ENCODE assay signal across 8 mouse cellular contexts in the genomic region with DNA sequence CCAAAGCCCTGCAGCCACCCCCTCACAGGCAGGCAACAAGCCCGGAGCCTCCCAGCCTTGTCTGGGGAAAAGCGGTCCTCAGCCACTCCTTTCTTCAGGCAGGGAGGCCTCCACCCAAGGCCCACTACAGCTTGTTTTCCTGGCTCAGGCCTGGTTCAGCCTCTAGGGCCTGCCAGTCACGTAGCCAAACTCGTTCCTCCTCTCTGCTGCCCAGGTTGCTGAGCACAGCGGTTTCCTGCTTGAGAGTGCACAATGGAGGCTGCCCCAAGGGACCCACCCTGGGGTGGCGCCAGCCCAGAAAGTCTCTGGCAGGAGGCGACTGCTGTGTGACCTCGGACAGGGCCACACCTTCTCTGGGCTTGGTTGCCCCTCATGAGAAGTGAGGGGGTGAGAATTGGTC. TPM values are rescaled to one million over a fixed set of nuclear protein-coding genes. Genes with fewer than 3 reads are reported as not detected.
DNase-seq lines count a peak whose midpoint lies in the region; ATAC-seq and TF ChIP-seq lines count a peak whose summit lies in the region.
"Had no signal": no experiment of that assay in that cellular context is flagged by ENCODE, and none has a peak within 500 bp of the region (broad histone marks: within the 10 kb centered on the region; RNA-seq: fewer than 3 reads in every experiment).

No protein-coding gene starts in this region.

- 0 out of 2 replicates have a peak overlapping the region, but pooled peaks have one; percentile 37 for H3K27ac ChIP-seq in heart, postnatal 0 days (ENCODE audit: low read depth)
- peak overlapping the region; percentile 74 for H3K27ac ChIP-seq in limb, embryonic 15.5 days
- H3K27ac ChIP-seq in midbrain, embryonic 11.5 days (ENCODE audit: low read depth, low read length): no peak overlapping the region

- H3K9ac ChIP-seq in heart, postnatal 0 days (replicated peaks; ENCODE audit: low read depth, low read length): no peak overlapping the region; the same call in 1 of the 2 replicates
- H3K9ac ChIP-seq in limb, embryonic 15.5 days: no peak overlapping the region
- no peak overlapping the region for H3K9ac ChIP-seq in midbrain, embryonic 11.5 days (ENCODE audit: low read length)

- TF ChIP-seq EP300 in heart, postnatal 0 days (IDR thresholded peaks at IDR 0.05; ENCODE audit: low read depth): no peak

- no peak overlapping the region for H3K4me3 ChIP-seq in heart, postnatal 0 days (ENCODE audit: low read depth, low read length)
- no peak overlapping the region for H3K4me3 ChIP-seq in limb, embryonic 15.5 days
- no peak overlapping the region for H3K4me3 ChIP-seq in midbrain, embryonic 11.5 days (ENCODE audit: low read depth, low read length)

- 0 out of 2 replicates have a peak, but pooled peaks cover 5% of the 10 kb centered on the region for H3K9me3 ChIP-seq in heart, postnatal 0 days (replicated peaks; ENCODE audit: control insufficient read depth, low read length)
- no peaks in the 10 kb centered on the region for H3K9me3 ChIP-seq in limb, embryonic 15.5 days
- H3K9me3 ChIP-seq in midbrain, embryonic 11.5 days (ENCODE audit: control insufficient read depth, low read length): no peaks in the 10 kb centered on the region

- no peak overlapping the region for H3K4me2 ChIP-seq in heart, postnatal 0 days (ENCODE audit: low read depth, low read length)
- H3K4me2 ChIP-seq in limb, embryonic 15.5 days: no peak overlapping the region
- H3K4me2 ChIP-seq in midbrain, embryonic 11.5 days: no peak overlapping the region

- 49% methylated on average over 8 of the region's 8 CpGs for WGBS in heart, postnatal 0 days
- WGBS in limb, embryonic 15.5 days: 53% methylated on average over 8 of the region's 8 CpGs
- WGBS in midbrain, embryonic 11.5 days: 66% methylated on average over 8 of the region's 8 CpGs

- no peak for TF ChIP-seq CTCF in heart, postnatal 0 days (IDR thresholded peaks at IDR 0.05; ENCODE audit: low read depth)

- ATAC-seq in heart, postnatal 0 days (ENCODE audit: insufficient read depth, low read depth): peak; percentile 44
- no peak for ATAC-seq in limb, embryonic 15.5 days (ENCODE audit: insufficient number of reproducible peaks, low FRiP score, low TSS enrichment, low read depth)
- no peak for ATAC-seq in midbrain, embryonic 11.5 days (ENCODE audit: low FRiP score)

- H3K27me3 ChIP-seq in heart, postnatal 0 days (ENCODE audit: control insufficient read depth, insufficient read depth, low read length): no peaks in the 10 kb centered on the region
- H3K27me3 ChIP-seq in limb, embryonic 15.5 days: no peaks in the 10 kb centered on the region
- no peaks in the 10 kb centered on the region for H3K27me3 ChIP-seq in midbrain, embryonic 11.5 days (ENCODE audit: control insufficient read depth, insufficient read depth, low read length)

- H3K36me3 ChIP-seq in heart, postnatal 0 days (replicated peaks; ENCODE audit: control insufficient read depth, insufficient read depth, low read length): no peaks in the 10 kb centered on the region
- H3K36me3 ChIP-seq in limb, embryonic 15.5 days: no peaks in the 10 kb centered on the region
- H3K36me3 ChIP-seq in midbrain, embryonic 11.5 days (ENCODE audit: control insufficient read depth, insufficient read depth, low read length): no peaks in the 10 kb centered on the region

- DNase-seq in spleen, adult 18-20 months: peak; percentile 39 to 46
- no peak for DNase-seq in spleen, adult 12 weeks (ENCODE audit: low spot score)
- DNase-seq in heart, postnatal 0 days (ENCODE audit: low spot score): no peak
- DNase-seq in urinary bladder, postnatal 36 days (ENCODE audit: low spot score in 2 of 2): peak; percentile 47 to 71
- DNase-seq in midbrain, embryonic 11.5 days (ENCODE audit: low spot score, missing footprints): no peak
- no peak for DNase-seq in testis, postnatal 10 days (ENCODE audit: low spot score)

- H3K4me1 ChIP-seq in heart, postnatal 0 days (ENCODE audit: control insufficient read depth, insufficient read depth): 0 out of 2 replicates have a peak, but pooled peaks cover 5% of the 10 kb centered on the region
- H3K4me1 ChIP-seq in limb, embryonic 15.5 days: peaks cover 16% of the 10 kb centered on the region
- H3K4me1 ChIP-seq in midbrain, embryonic 11.5 days (ENCODE audit: control insufficient read depth, insufficient read depth, low read length): no peaks in the 10 kb centered on the region

RNA-seq across cellular contexts. Expression of a gene that starts 14.2 kb away (rescaled TPM):
- 2.2 TPM in 1 of 2 replicates, not detected in the other for total RNA-seq in heart, postnatal 0 days (2014; rRNA removed; ENCODE audit: low replicate concordance)
- polyA plus RNA-seq in heart, postnatal 0 days (2015; fragmentation: Nextera tagmentation; extraction: Ambion mirVana): 0.14 and 0.20 TPM in 2 replicates
- 1.6 and 1.9 TPM in 2 replicates for polyA plus RNA-seq in limb, embryonic 15.5 days (2015; fragmentation: Nextera tagmentation; extraction: Ambion mirVana)
- polyA plus RNA-seq in midbrain, embryonic 11.5 days (2014; fragmentation: Nextera tagmentation; extraction: Ambion mirVana): 2.2 and 2.9 TPM in 2 replicates
- total RNA-seq: hematopoietic stem cell, adult 5-6 weeks had no signal

RNA-seq across cellular contexts. Expression of a gene that starts 44.7 kb away (rescaled TPM):
- not detected in 2 replicates for total RNA-seq in heart, postnatal 0 days (2014; rRNA removed; ENCODE audit: low replicate concordance)
- polyA plus RNA-seq in heart, postnatal 0 days (2015; fragmentation: Nextera tagmentation; extraction: Ambion mirVana): not detected in 2 replicates
- 0.33 and 1.2 TPM in 2 replicates for polyA plus RNA-seq in limb, embryonic 15.5 days (2015; fragmentation: Nextera tagmentation; extraction: Ambion mirVana)
- not detected in 2 replicates for polyA plus RNA-seq in midbrain, embryonic 11.5 days (2014; fragmentation: Nextera tagmentation; extraction: Ambion mirVana)
- total RNA-seq: hematopoietic stem cell, adult 5-6 weeks had no signal

RNA-seq across cellular contexts. Expression of a gene that starts 52.8 kb away (rescaled TPM):
- total RNA-seq in heart, postnatal 0 days (2014; rRNA removed; ENCODE audit: low replicate concordance): 10.1 and 11.7 TPM in 2 replicates
- 1.4 TPM in 2 replicates for polyA plus RNA-seq in heart, postnatal 0 days (2015; fragmentation: Nextera tagmentation; extraction: Ambion mirVana)
- 6.2 and 6.5 TPM in 2 replicates for polyA plus RNA-seq in limb, embryonic 15.5 days (2015; fragmentation: Nextera tagmentation; extraction: Ambion mirVana)
- 2.2 and 2.5 TPM in 2 replicates for polyA plus RNA-seq in midbrain, embryonic 11.5 days (2014; fragmentation: Nextera tagmentation; extraction: Ambion mirVana)
- total RNA-seq: hematopoietic stem cell, adult 5-6 weeks had no signal

Comparison
In these comparisons a context has a peak if more than half of its experiments do, and no peak if none do; other contexts are left out.
1. DNase-seq: peak in spleen, adult 18-20 months (2 of 2) and urinary bladder, postnatal 36 days (2 of 2); none in spleen, adult 12 weeks (single experiment), heart, postnatal 0 days (single experiment), midbrain, embryonic 11.5 days (single experiment) and testis, postnatal 10 days (single experiment).